Mouse (Mus musculus) C2C12 (cell line): ENCODE measurements around the gene Pou2f1.

Source experiments
- CTCF ChIP-seq: IDR thresholded peaks from one replicate; pipeline ENCODE4 v1.5.1; 2011; ENCODE audit not compliant: control insufficient read depth, insufficient read depth, insufficient read length
- FOSL1 ChIP-seq: IDR thresholded peaks from one replicate; pipeline ENCODE4 v1.8.0; 2011; ENCODE audit warnings: mild to moderate bottlenecking, low read length; ENCODE audit not compliant: poor library complexity, insufficient read depth, severe bottlenecking
- MAX ChIP-seq: IDR thresholded peaks from one replicate; pipeline ENCODE4 v1.6.1; 2011; ENCODE audit warnings: mild to moderate bottlenecking, control low read depth
- MYOD1 ChIP-seq: IDR thresholded peaks from one replicate; pipeline ENCODE4 v1.6.1; 2011; ENCODE audit warnings: low read depth; ENCODE audit not compliant: control insufficient read depth, insufficient read length
- MYOG ChIP-seq: IDR thresholded peaks from one replicate; pipeline ENCODE4 v1.6.1; 2011; ENCODE audit not compliant: control insufficient read depth, insufficient read length; ENCODE audit errors: extremely low read depth
- USF1 ChIP-seq: IDR thresholded peaks from one replicate; pipeline ENCODE4 v1.6.1; 2011; ENCODE audit warnings: low read depth, mild to moderate bottlenecking, control low read depth, moderate library complexity

GRCm38 (mm10) chr1:165842170-165842569, 160.3 kb downstream of the Pou2f1 start:
- no peak for TF ChIP-seq CTCF
- no peak for TF ChIP-seq MAX
- TF ChIP-seq USF1, result no peak
- no peak for TF ChIP-seq MYOG
- TF ChIP-seq FOSL1, result no peak
- no peak for TF ChIP-seq MYOD1
